Mouse (Mus musculus) megakaryocyte-erythroid progenitor cell, adult 5-6 weeks (primary cell): Measurements from ENCODE around the gene Lmnb2. TPM values are rescaled to one million over a fixed set of nuclear protein-coding genes. Genes with fewer than 3 reads are reported as not detected.
A peak's percentile ranks its signal among the peaks of the same experiment; 100 is the strongest.

Source experiments
- ATAC-seq: replicated peaks from 2 replicates; pipeline ENCODE4 v1.8.0; 2016; ENCODE audit warnings: mild to moderate bottlenecking, inconsistent platforms; ENCODE audit not compliant: severe bottlenecking, poor library complexity, low FRiP score, low TSS enrichment
- total RNA-seq, 2 experiments: library from RNA; stranded (forward) in 1 of 2; stranded (reverse) in 1 of 2; fragments of 200-1000, 215-1000 nt in 1 of 2; fragments of >200 nt in 1 of 2; fragmentation: Nextera tagmentation in 1 of 2; gene quantifications; 2 replicates each; pipeline ENCODE4 v1.2.3; 2014 to 2017

Gene Lmnb2
- total RNA-seq, 2 experiments from 2014 or later = 24.0 to 24.4 TPM

GRCm38 (mm10) chr10:80947802-80948201 is 29.8 kb upstream of the Lmnb2 start:
- no peak for ATAC-seq

GRCm38 (mm10) chr10:80946684-80947437 is 28.8 kb upstream of the Lmnb2 start:
- ATAC-seq = no peak

- ATAC-seq = no peak
Measured at GRCm38 (mm10) chr10:80944231-80944630, 26.2 kb upstream of the Lmnb2 start.

GRCm38 (mm10) chr10:80943701-80944100 is 25.7 kb upstream of the Lmnb2 start:
- ATAC-seq = no peak

GRCm38 (mm10) chr10:80942919-80943318 is 24.9 kb upstream of the Lmnb2 start:
- no peak for ATAC-seq

GRCm38 (mm10) chr10:80940988-80941347 is 22.9 kb upstream of the Lmnb2 start:
- no peak for ATAC-seq

- no peak for ATAC-seq
Measured at GRCm38 (mm10) chr10:80940320-80940987, 22.4 kb upstream of the Lmnb2 start.

GRCm38 (mm10) chr10:80939671-80940070 is 21.6 kb upstream of the Lmnb2 start:
- peak; percentile 68 for ATAC-seq

GRCm38 (mm10) chr10:80938831-80939550 is 20.9 kb upstream of the Lmnb2 start:
- no peak for ATAC-seq

GRCm38 (mm10) chr10:80937646-80938045 is 19.6 kb upstream of the Lmnb2 start:
- ATAC-seq = peak; percentile 49; the same call in 1 of the 2 replicates

GRCm38 (mm10) chr10:80936810-80937164 is 18.7 kb upstream of the Lmnb2 start:
- no peak for ATAC-seq

- ATAC-seq = no peak
Measured at GRCm38 (mm10) chr10:80936135-80936809, 18.2 kb upstream of the Lmnb2 start.

GRCm38 (mm10) chr10:80935698-80936097 is 17.7 kb upstream of the Lmnb2 start:
- no peak for ATAC-seq

GRCm38 (mm10) chr10:80935241-80935640 is 17.2 kb upstream of the Lmnb2 start:
- ATAC-seq = no peak

- ATAC-seq = no peak
Measured at GRCm38 (mm10) chr10:80934136-80934985, 16.3 kb upstream of the Lmnb2 start.

- no peak for ATAC-seq
Measured at GRCm38 (mm10) chr10:80933421-80933979, 15.5 kb upstream of the Lmnb2 start.

GRCm38 (mm10) chr10:80932700-80933420 is 14.8 kb upstream of the Lmnb2 start:
- no peak for ATAC-seq

- no peak for ATAC-seq
Measured at GRCm38 (mm10) chr10:80932206-80932605, 14.2 kb upstream of the Lmnb2 start.
